Mouse (Mus musculus): ENCODE data around the gene Hs3st3a1.

The Hs3st3a1 gene

DNA sequence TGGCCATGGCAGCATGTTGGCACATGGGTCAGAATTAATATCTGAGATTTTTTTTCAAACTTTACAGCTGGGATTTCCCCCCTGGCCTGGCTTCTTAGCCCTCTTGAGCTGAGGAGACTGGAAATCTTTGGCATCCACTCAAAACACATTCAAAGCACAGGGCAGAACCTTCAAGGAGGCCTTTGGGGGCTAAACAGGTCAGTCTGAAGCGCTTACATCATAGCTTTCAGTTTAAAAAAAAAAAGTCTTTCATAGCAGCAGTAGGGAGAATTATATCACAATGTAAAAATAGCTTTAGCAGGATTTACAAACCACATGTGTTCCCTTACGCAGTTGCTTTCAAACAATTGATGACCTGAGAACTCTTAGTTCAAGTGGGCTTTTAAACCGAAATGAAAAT is 46.3 kb downstream of the Hs3st3a1 start:
- no peak for DNase-seq (ENCODE audit: extremely low read depth, low read depth, low spot score)

DNA sequence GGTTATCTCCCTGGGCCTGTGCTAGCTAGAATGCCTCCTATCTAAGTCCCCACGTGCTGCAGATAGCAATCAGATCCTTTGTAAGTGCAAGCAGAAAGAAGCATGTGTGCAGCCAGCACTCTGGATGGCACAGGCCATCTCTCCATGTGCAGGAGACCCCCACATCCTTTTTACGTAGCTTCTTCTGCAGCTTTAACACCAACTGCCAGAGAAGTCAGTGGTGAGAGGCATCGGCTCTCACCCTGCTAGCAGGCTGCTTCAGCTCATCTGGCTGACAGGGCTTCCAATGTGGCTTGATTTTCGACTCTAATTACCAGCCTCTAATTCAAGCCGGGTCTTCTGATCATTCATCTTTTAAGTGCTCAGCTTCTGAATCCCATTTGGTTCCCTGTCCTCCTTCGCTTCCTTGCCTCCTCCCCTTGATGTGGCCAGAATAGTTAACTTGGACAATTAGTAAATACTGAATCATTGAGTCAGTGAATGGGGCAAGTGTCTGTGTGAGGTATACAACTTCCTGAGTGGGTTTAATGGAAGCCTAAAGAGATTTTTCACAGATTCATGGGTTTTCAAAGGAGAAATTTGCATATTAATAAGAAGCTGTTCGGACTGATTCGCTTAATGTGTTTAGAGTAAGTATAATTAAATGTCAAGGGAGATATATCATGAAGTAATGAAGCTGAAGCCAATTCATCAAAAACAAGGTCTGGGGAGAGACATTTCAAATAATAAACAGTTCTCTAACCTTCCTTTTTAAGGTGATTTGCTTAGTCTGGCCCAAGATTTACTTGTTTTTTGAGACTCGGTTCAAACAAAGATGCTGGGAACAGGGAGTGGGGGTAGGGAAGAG is 54.7 kb downstream of the Hs3st3a1 start:
- no peak for DNase-seq (ENCODE audit: extremely low read depth, low read depth, low spot score)

- no peak for DNase-seq (ENCODE audit: extremely low read depth, low read depth, low spot score)
Observed at GRCm38 (mm10) chr11:64494448-64494847, 59.3 kb downstream of the Hs3st3a1 start.

GRCm38 (mm10) chr11:64495935-64496334 is 60.8 kb downstream of the Hs3st3a1 start:
- DNase-seq (ENCODE audit: extremely low read depth, low read depth, low spot score), result no peak

- no peak for DNase-seq (ENCODE audit: extremely low read depth, low read depth, low spot score)
Observed at GRCm38 (mm10) chr11:64496677-64497076, 61.5 kb downstream of the Hs3st3a1 start.

DNA sequence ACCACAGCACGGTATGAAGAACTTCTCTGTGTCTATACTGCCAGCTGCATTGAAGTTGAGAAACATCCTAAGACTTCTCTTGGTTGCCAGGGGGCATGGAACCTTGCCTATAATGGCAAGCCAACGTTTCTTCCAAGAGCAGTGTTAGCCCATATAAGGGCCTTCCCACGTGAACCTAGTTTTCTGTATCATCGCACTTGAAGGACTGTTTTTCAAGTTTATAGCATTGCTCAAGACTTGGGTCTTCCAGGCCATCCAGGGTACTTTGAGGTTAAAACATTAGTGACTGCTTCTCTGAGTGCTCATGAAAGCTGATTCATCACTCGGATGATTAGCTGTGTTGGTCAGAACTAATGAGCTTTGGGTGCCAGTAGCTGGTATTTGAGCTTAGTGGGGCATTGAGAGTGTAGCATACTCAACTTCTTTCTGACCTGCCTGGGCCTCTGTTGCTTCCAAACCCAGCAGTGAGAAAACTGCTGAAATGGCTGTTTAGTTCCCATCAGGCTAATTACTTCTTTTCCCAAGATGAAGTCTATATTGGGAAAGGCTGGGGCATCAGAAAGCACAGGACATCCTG is 65.5 kb downstream of the Hs3st3a1 start:
- DNase-seq (ENCODE audit: extremely low read depth, low read depth, low spot score), result no peak

GRCm38 (mm10) chr11:64503040-64503439 is 67.9 kb downstream of the Hs3st3a1 start:
- DNase-seq (ENCODE audit: extremely low read depth, low read depth, low spot score), result no peak

GRCm38 (mm10) chr11:64505924-64506323 is 70.8 kb downstream of the Hs3st3a1 start:
- no peak for DNase-seq (ENCODE audit: extremely low read depth, low read depth, low spot score)

GRCm38 (mm10) chr11:64507024-64507423 is 71.9 kb downstream of the Hs3st3a1 start:
- DNase-seq (ENCODE audit: extremely low read depth, low read depth, low spot score), result no peak

- DNase-seq (ENCODE audit: extremely low read depth, low read depth, low spot score), result no peak
Observed at GRCm38 (mm10) chr11:64509106-64509505, 74.0 kb downstream of the Hs3st3a1 start.

DNA sequence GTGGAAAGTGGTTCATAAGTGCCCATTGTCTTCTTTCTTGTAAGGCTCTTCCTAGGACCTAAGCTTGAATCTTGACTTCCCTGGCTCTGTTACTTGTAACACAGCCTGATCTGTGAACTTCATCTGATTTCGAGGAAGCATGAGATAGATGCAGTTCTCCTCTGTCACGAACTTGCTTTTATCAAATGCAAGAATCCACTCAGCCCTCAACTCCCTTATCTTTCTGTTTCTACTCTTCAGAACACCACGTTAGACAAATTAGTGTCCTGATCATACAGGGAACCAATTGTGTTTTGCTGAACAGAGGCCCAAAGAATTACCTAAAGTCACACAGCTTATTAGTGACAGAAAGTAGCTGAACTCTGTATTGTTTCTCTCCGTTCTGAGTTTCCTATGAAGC is 77.2 kb downstream of the Hs3st3a1 start:
- DNase-seq (ENCODE audit: extremely low read depth, low read depth, low spot score), result no peak

GRCm38 (mm10) chr11:64513419-64513818 is 78.3 kb downstream of the Hs3st3a1 start:
- DNase-seq (ENCODE audit: extremely low read depth, low read depth, low spot score), result no peak

DNA sequence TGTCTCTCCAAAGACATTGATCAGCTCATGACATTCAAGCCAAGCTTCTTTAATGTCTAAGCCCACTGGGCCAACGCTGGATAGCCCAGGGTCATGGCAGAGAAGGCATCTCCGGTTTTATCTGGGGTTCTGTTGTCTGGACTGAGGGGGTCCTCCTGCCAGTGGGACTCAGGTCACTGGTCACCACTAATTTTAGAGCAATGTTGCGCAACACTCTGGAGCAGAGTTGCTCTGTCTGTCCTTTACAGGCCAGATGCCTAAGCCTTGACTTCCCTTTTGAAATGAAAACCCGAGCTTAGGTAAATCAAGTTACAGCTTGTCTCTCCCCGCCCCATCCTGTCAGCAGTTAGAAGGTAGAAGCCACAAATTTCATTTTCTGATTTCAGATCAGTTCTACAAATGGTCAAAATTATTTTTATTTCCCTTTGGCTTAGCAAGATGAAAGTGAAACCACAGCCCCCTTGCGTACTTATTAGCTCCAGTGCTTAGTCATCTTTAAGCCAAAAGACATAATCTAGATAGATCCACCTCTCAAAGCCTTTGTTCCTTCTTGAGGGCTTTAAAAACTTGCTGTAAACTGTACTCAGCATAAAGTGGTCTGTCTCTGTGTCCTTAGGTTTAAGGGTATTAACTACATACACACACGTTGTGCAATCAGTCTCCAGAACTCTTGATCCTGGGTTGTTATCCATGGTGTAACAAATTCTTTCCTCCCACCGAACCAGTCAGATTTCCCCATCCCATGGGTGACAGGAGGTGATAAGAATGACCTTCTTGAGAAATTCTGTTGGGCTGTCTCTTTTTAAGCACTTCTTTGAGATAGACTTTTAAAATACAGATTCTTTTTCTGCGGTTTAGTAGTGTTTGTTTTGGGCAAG is 81.8 kb downstream of the Hs3st3a1 start:
- DNase-seq (ENCODE audit: extremely low read depth, low read depth, low spot score), result no peak

- no peak for DNase-seq (ENCODE audit: extremely low read depth, low read depth, low spot score)
Observed at GRCm38 (mm10) chr11:64518146-64518841, 83.2 kb downstream of the Hs3st3a1 start.

DNA sequence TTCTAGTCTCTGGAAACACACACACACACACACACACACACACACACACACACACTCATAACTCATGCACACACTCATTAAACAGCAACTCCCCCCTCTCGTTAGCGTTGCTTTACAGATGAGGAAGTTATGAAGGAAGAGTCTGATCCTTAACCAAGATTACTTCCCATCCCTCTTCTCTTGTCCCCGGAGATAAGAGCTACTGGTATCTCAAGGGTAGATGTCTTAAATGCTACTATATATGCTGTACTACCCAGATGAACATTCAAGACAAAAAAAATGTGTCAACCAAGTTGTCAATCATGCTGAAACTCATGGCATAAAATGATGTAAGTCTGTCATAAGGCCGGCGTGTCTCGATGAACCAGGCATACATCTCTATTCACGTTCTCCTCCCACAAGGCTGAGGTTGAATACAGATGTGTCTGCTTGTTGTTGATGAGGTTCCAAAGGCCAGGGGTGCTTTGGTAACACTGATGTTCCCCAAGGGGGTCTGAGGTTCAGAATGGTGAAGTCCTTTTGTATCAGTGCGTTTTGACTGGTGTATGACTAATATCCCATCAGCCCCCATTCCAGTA is 89.0 kb downstream of the Hs3st3a1 start:
- DNase-seq (ENCODE audit: extremely low read depth, low read depth, low spot score), result no peak

DNA sequence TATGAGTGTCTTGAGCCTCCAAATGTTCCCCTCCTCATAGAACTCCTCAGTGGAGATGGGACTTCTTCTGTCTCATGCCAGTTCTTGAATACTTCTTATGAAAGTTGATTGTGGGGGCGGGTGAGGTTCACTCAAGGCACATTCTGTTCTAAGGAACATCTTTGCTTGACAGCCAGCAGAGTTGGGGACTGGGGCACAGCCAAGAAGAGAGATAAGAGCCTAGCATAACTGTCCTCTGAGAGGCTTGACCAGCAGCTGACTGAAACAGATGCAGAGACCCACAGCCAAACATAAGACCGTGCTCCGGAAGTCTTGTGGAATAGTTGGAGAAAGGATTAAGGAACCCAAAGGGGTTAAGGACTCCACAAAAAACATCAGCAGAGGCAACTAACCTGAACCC is 102.1 kb downstream of the Hs3st3a1 start:
- no peak for DNase-seq (ENCODE audit: extremely low read depth, low read depth, low spot score)

- no peak for DNase-seq (ENCODE audit: extremely low read depth, low read depth, low spot score)
Observed at GRCm38 (mm10) chr11:64541866-64542265, 106.7 kb downstream of the Hs3st3a1 start.

- no peak for DNase-seq (ENCODE audit: extremely low read depth, low read depth, low spot score)
Observed at GRCm38 (mm10) chr11:64542335-64542734, 107.2 kb downstream of the Hs3st3a1 start.

- no peak for DNase-seq (ENCODE audit: extremely low read depth, low read depth, low spot score)
Observed at GRCm38 (mm10) chr11:64543181-64543641, 108.1 kb downstream of the Hs3st3a1 start.

DNA sequence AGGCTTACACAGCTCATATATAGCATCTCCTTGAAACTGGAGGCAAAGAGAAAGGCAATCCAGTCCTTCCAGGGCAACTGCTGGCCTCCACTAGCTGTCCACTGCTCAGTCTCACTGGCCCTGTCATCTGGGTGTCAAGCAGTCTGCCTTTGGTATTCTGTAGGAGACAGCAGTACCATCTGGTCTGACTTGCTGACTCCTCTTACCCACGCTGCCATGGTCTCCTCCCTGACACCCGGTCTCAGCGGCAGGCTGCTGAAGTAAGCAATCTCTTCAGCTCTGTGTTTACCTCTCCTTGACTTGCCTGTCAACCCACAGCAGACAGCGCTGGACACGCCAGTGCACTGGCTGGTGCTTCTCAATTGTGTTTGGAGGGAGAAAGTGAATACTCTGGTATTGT is 109.1 kb downstream of the Hs3st3a1 start:
- no peak for DNase-seq (ENCODE audit: extremely low read depth, low read depth, low spot score)

DNA sequence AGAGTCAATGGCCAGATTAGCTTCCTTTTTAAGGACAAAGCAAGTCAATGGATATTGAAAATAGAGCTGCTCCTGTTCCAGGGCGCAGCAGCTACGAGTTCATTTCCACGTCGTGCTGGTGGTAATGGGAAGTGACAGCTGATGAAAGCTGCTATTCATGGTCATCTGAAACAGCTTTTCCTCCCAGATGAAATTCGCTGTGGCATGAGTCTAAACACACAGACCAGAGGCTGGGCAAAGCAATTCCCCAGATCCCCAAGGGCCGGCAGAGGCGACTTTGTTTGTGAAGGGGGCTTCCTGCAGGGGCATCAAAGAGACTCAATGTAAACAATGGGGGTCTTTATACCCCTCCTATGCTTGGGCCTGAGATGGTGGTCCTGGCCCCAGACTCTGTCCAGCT is 114.2 kb downstream of the Hs3st3a1 start:
- DNase-seq (ENCODE audit: extremely low read depth, low read depth, low spot score), result no peak
